Mouse (Mus musculus) neural tube, embryonic 13.5 days (tissue): ENCODE measurements at regions not wholly inside any gene's neighbourhood (a gene's known extent, or its start where the extent isn't known, plus 50 kb on each side); places are given as distances from the start of the nearest gene placed in this dataset.

ENCODE experiments used
- ATAC-seq: fragments of 200-750 bp; cut with Nextera tagmentation; 2 replicates; pipeline ENCODE4 v1.8.0; 2017; ENCODE audit warnings: low read depth, mild to moderate bottlenecking, moderate TSS enrichment, moderate library complexity
- H3K27ac ChIP-seq: fragments of 300-500 bp; sonication (generic); replicated peaks from 2 replicates; pipeline ENCODE4 v1.5.1; 2015; ENCODE audit warnings: moderate library complexity, mild to moderate bottlenecking, inconsistent platforms
- H3K27me3 ChIP-seq: fragments of 300-500 bp; sonication (generic); 2 replicates; pipeline ENCODE4 v1.6.1; 2015; ENCODE audit warnings: mild to moderate bottlenecking, inconsistent platforms
- H3K36me3 ChIP-seq: fragments of 300-500 bp; sonication (generic); 2 replicates; pipeline ENCODE4 v1.6.1; 2015; ENCODE audit warnings: mild to moderate bottlenecking, inconsistent platforms
- H3K4me1 ChIP-seq: fragments of 300-500 bp; sonication (generic); replicated peaks from 2 replicates; pipeline ENCODE4 v1.6.1; 2015; ENCODE audit warnings: inconsistent platforms
- H3K4me2 ChIP-seq: fragments of 300-500 bp; sonication (generic); 2 replicates; pipeline ENCODE4 v1.6.1; 2015; ENCODE audit warnings: inconsistent platforms, mild to moderate bottlenecking, moderate library complexity
- H3K4me3 ChIP-seq: fragments of 300-500 bp; sonication (generic); 2 replicates; pipeline ENCODE4 v1.5.1; 2015; ENCODE audit warnings: mild to moderate bottlenecking, inconsistent platforms
- H3K9ac ChIP-seq: fragments of 300-500 bp; sonication (generic); 2 replicates; pipeline ENCODE4 v1.6.1; 2015; ENCODE audit warnings: moderate library complexity, mild to moderate bottlenecking, inconsistent platforms
- H3K9me3 ChIP-seq: fragments of 300-500 bp; sonication (generic); 2 replicates; pipeline ENCODE4 v1.6.1; 2016; ENCODE audit warnings: inconsistent platforms
- WGBS: fragments of 180-500 bp; shearing (Covaris S2); methylation state at CpG from one replicate; pipeline ENCODE4 v1.1.7; 2015; 5-methylcytosine and 5-hydroxymethylcytosine counted together

GRCm38 (mm10) chr2:167757157-167757780 lies 67.6 kb upstream of the Tmem189 start:
- 75% methylated on average over 12 of the region's 12 CpGs for WGBS
- H3K4me3 ChIP-seq, result no peak overlapping the region
- no peaks in the 10 kb centered on the region for H3K27me3 ChIP-seq
- H3K9me3 ChIP-seq, result no peaks in the 10 kb centered on the region
- peaks cover 6% of the 10 kb centered on the region for H3K4me1 ChIP-seq
- H3K9ac ChIP-seq, result no peak overlapping the region
- no peaks in the 10 kb centered on the region for H3K36me3 ChIP-seq
- no peak; the same call in 1 of the 2 replicates for ATAC-seq
- H3K27ac ChIP-seq, result no peak overlapping the region
- no peak overlapping the region for H3K4me2 ChIP-seq

GRCm38 (mm10) chr2:167756721-167757120 lies 67.1 kb upstream of the Tmem189 start:
- no peaks in the 10 kb centered on the region for H3K9me3 ChIP-seq
- H3K36me3 ChIP-seq, result no peaks in the 10 kb centered on the region
- H3K4me2 ChIP-seq, result no peak overlapping the region
- peaks cover 6% of the 10 kb centered on the region for H3K4me1 ChIP-seq
- no peak for ATAC-seq
- no peaks in the 10 kb centered on the region for H3K27me3 ChIP-seq
- no peak overlapping the region for H3K27ac ChIP-seq
- no peak overlapping the region for H3K9ac ChIP-seq
- 90% methylated on average over 12 of the region's 12 CpGs for WGBS
- no peak overlapping the region for H3K4me3 ChIP-seq

GRCm38 (mm10) chr2:167754929-167755551 lies 65.4 kb upstream of the Tmem189 start:
- Histone ChIP-seq H3K9ac (no peak overlapping the region), H3K27ac (no peak overlapping the region), H3K27me3 (no peaks in the 10 kb centered on the region), H3K36me3 (no peaks in the 10 kb centered on the region), H3K9me3 (no peaks in the 10 kb centered on the region), H3K4me3 (no peak overlapping the region), H3K4me1 (no peaks in the 10 kb centered on the region), H3K4me2 (no peak overlapping the region)
- 87% methylated on average over 22 of the region's 22 CpGs for WGBS
- no peak for ATAC-seq

- WGBS, result 74% methylated on average over 9 of the region's 9 CpGs
- Histone ChIP-seq H3K9me3 (no peaks in the 10 kb centered on the region), H3K4me2 (no peak overlapping the region), H3K4me3 (no peak overlapping the region), H3K27me3 (no peaks in the 10 kb centered on the region), H3K9ac (no peak overlapping the region), H3K27ac (no peak overlapping the region), H3K36me3 (no peaks in the 10 kb centered on the region), H3K4me1 (no peaks in the 10 kb centered on the region)
- ATAC-seq, result no peak
Observed at GRCm38 (mm10) chr2:167753898-167754297, 64.3 kb upstream of the Tmem189 start.

DNA sequence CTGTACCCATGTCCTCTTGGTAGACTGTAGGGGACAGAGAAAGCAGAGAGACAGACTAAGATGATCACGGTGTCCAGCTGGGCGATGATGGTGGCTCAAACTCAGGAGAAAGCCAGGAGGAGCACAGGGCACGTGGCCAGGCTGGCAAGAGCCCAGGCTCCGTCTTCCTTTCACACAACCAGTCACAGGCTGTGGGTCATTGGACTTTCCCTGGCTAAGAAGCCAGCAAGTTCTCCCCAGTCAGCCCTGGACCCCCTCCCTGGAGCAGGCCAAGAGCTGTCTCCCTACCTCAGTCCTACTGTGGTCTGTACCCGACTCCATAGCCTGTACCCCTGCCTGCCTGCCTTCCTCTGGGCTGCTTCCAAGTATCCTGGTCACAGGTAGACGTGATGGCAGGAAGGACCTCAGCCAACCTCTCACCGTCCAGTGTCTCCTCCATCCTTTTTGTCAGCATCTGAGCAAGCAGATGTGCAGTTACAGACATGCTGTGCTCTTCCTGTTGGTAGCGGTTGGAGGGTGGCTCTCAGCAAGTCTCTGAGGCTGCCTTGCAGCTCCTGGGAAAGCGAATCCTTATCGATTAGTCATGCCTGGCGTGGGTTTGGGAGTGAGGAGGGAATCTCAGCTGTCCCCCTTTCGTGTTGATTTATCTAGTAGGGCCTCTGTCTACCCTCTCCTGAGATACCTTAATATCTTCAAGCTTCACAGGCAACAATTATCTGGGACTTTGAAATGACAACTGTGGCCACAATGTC lies 63.4 kb upstream of the Tmem189 start:
- Histone ChIP-seq H3K4me1 (no peaks in the 10 kb centered on the region), H3K9me3 (no peaks in the 10 kb centered on the region), H3K9ac (no peak overlapping the region), H3K27me3 (no peaks in the 10 kb centered on the region), H3K4me2 (no peak overlapping the region), H3K36me3 (no peaks in the 10 kb centered on the region), H3K27ac (no peak overlapping the region; the same call in 1 of the 2 replicates), H3K4me3 (no peak overlapping the region)
- 62% methylated on average over 12 of the region's 12 CpGs for WGBS
- no peak for ATAC-seq

DNA sequence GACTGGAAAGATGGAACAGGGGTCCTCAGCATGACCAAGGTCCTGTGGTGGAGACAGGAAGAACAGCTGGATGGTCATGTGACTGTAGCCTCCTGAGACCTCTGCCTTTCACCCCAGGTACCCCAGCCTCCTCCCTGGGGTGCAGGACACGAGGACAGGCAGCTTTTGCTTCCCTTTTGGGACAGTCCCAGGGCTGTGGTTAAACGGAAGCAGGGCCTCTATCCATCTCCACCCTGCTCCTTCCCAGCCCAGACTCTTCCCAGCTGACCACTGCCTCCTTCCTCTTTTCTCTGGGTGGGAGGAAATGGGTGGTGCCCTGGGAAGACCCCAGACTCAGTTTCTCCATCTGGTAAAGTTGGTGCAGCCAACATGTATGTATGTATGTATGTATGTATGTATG lies 62.0 kb upstream of the Tmem189 start:
- H3K4me2 ChIP-seq, result no peak overlapping the region
- no peak for ATAC-seq
- no peaks in the 10 kb centered on the region for H3K27me3 ChIP-seq
- H3K27ac ChIP-seq, result no peak overlapping the region
- H3K9ac ChIP-seq, result no peak overlapping the region
- H3K36me3 ChIP-seq, result no peaks in the 10 kb centered on the region
- no peaks in the 10 kb centered on the region for H3K9me3 ChIP-seq
- no peak overlapping the region for H3K4me3 ChIP-seq
- 76% methylated on average over 2 of the region's 2 CpGs for WGBS
- H3K4me1 ChIP-seq, result peaks cover 14% of the 10 kb centered on the region

GRCm38 (mm10) chr2:167748297-167748696 lies 58.7 kb upstream of the Tmem189 start:
- Histone ChIP-seq H3K9ac (no peak overlapping the region), H3K4me2 (no peak overlapping the region), H3K36me3 (no peaks in the 10 kb centered on the region), H3K4me3 (no peak overlapping the region), H3K4me1 (peaks cover 31% of the 10 kb centered on the region), H3K27ac (no peak overlapping the region), H3K9me3 (no peaks in the 10 kb centered on the region), H3K27me3 (no peaks in the 10 kb centered on the region)
- 93% methylated on average over 6 of the region's 6 CpGs for WGBS
- no peak for ATAC-seq

DNA sequence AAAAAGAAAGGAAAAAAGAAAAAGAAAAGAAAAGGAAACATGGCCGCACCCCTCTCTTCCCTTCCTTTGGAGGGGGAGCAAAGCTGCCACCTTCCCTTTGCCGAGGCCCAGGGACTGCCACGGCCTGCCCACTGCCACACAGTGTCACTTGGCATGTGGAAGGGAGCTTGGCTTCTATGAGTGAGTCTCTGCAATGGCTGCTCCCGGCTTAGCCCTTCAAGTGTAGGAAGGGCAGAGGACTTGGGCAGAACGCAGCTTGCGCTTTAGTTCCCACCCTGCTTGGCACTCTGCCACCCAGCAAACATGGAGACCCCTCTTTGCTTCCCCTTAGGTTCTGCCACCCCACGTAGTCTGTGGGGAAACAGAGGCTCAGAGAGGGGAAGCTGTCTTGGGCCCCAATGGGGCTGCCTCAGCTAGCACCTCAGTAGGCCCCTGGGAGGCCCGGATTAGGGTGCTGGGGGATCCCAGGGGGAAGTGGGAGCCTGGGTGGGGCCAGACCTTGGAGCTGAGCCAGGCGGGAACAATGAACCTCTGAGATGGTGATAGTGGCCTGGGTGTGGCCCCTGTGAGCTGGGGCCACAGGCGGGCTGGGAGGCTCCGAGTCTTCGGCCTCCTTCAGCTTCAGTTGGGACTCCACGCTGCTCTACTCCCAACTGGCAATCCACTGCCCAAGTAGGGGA lies 57.7 kb upstream of the Tmem189 start:
- WGBS, result 53% methylated on average over 13 of the region's 13 CpGs
- Histone ChIP-seq H3K9me3 (no peaks in the 10 kb centered on the region), H3K27ac (peak overlapping the region; percentile 24; the same call in 1 of the 2 replicates), H3K27me3 (no peaks in the 10 kb centered on the region), H3K9ac (peak overlapping the region; percentile 4; the same call in 1 of the 2 replicates), H3K4me2 (no peak overlapping the region), H3K4me3 (no peak overlapping the region), H3K36me3 (no peaks in the 10 kb centered on the region), H3K4me1 (peaks cover 31% of the 10 kb centered on the region)
- ATAC-seq, result 0 out of 2 replicates have a peak, but pooled peaks have one; percentile 37

GRCm38 (mm10) chr2:167746344-167746743 lies 56.7 kb upstream of the Tmem189 start:
- no peaks in the 10 kb centered on the region for H3K36me3 ChIP-seq
- peaks cover 31% of the 10 kb centered on the region for H3K4me1 ChIP-seq
- no peak overlapping the region for H3K4me3 ChIP-seq
- no peak for ATAC-seq
- H3K9ac ChIP-seq, result no peak overlapping the region
- H3K27ac ChIP-seq, result no peak overlapping the region
- H3K9me3 ChIP-seq, result no peaks in the 10 kb centered on the region
- no peaks in the 10 kb centered on the region for H3K27me3 ChIP-seq
- H3K4me2 ChIP-seq, result no peak overlapping the region
- 86% methylated on average over 4 of the region's 4 CpGs for WGBS

GRCm38 (mm10) chr2:167745409-167745808 lies 55.8 kb upstream of the Tmem189 start:
- H3K4me1 ChIP-seq, result peaks cover 31% of the 10 kb centered on the region
- no peak overlapping the region for H3K4me2 ChIP-seq
- 0 out of 2 replicates have a peak, but pooled peaks have one; percentile 30 for ATAC-seq
- H3K9ac ChIP-seq, result peak overlapping the region; percentile 9; the same call in 1 of the 2 replicates
- 67% methylated on average over 6 of the region's 6 CpGs for WGBS
- H3K4me3 ChIP-seq, result no peak overlapping the region
- no peaks in the 10 kb centered on the region for H3K36me3 ChIP-seq
- no peaks in the 10 kb centered on the region for H3K27me3 ChIP-seq
- no peak overlapping the region for H3K27ac ChIP-seq
- no peaks in the 10 kb centered on the region for H3K9me3 ChIP-seq

DNA sequence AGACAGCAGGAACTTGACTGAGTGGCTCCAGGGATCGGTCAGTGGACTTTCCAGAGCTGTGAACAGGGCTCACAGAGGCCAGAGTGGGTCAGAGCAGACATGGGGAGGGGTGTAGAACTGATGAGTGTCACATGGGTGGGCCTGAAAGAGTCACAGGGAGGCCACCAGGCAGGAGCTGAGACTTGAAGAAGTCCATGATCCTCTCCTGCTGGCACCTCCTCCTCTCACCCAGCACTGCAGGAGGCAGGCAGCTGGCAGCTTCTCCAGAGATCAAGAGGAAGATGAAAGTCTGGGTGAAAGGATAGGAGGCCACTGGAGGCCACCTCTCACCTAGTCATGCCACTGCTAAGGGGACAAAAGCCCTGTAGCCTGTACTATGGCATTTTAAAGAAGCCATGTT lies 54.5 kb upstream of the Tmem189 start:
- H3K4me3 ChIP-seq, result no peak overlapping the region
- H3K27ac ChIP-seq, result no peak overlapping the region
- H3K27me3 ChIP-seq, result no peaks in the 10 kb centered on the region
- peaks cover 31% of the 10 kb centered on the region for H3K4me1 ChIP-seq
- no peaks in the 10 kb centered on the region for H3K36me3 ChIP-seq
- no peak overlapping the region for H3K9ac ChIP-seq
- no peaks in the 10 kb centered on the region for H3K9me3 ChIP-seq
- H3K4me2 ChIP-seq, result no peak overlapping the region
- WGBS, result 66% methylated on average over 1 of the region's 1 CpGs
- ATAC-seq, result no peak

DNA sequence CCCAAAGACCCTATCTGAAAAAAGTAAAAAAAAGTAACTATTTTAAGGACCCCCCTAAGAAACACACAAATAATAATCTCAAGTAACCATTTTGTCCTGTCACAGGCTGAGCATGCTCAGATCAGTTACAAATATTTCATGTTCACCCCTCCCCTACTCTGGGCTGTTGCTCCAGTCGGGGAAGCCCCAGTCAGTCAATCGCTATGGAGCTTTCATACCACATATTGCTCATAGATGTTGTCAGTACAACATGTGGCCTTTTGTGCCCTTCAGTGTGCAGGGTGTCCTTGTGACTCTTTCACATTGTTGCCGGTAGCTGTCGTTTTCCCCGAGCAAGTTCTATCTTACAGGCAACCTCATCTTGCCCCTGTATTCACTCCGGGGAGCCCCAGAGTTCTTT lies 52.9 kb upstream of the Tmem189 start:
- Histone ChIP-seq H3K27me3 (no peaks in the 10 kb centered on the region), H3K4me1 (peaks cover 27% of the 10 kb centered on the region), H3K9me3 (no peaks in the 10 kb centered on the region), H3K27ac (no peak overlapping the region), H3K4me3 (no peak overlapping the region), H3K9ac (no peak overlapping the region), H3K4me2 (no peak overlapping the region), H3K36me3 (no peaks in the 10 kb centered on the region)
- no peak for ATAC-seq
- 74% methylated on average over 6 of the region's 6 CpGs for WGBS
